Mouse (Mus musculus): ENCODE data around the gene 2810006K23Rik. TPM values are rescaled to one million over a fixed set of nuclear protein-coding genes. Genes with fewer than 3 reads are reported as not detected.
"Not testable (repeated sequence)": the region's sequence is repeated elsewhere in the genome, so short reads cannot be mapped to it uniquely, and the experiment has no call there.

The 2810006K23Rik gene
- polyA plus RNA-seq, 1 experiment from 2014 or later, result 27.7 TPM

- Histone ChIP-seq H3K9me3 (peaks cover 10% of the 10 kb centered on the region), H3K4me1 (replicated peaks) (no peaks in the 10 kb centered on the region), H3K27me3 (ENCODE audit: insufficient read depth, poor library complexity, severe bottlenecking) (no peaks in the 10 kb centered on the region), H3K27ac (no peak overlapping the region), H3K4me3 (no peak overlapping the region), H3K36me3 (peaks cover 99% of the 10 kb centered on the region)
- 92% methylated on average over 11 of the region's 11 CpGs for WGBS
- DNase-seq (ENCODE audit: low spot score), result no peak
These were observed 11.9 kb upstream of the 2810006K23Rik start for GRCm38 (mm10) chr5:124315941-124316340.

- no peaks in the 10 kb centered on the region for H3K4me1 ChIP-seq (replicated peaks)
- no peaks in the 10 kb centered on the region for H3K27me3 ChIP-seq (ENCODE audit: insufficient read depth, poor library complexity, severe bottlenecking)
- H3K36me3 ChIP-seq, result peaks cover 99% of the 10 kb centered on the region
- H3K27ac ChIP-seq, result no peak overlapping the region
- DNase-seq (ENCODE audit: low spot score), result no peak
- WGBS, result 92% methylated on average over 7 of the region's 7 CpGs
- peaks cover 2% of the 10 kb centered on the region for H3K9me3 ChIP-seq
- no peak overlapping the region for H3K4me3 ChIP-seq
These were observed 10.2 kb upstream of the 2810006K23Rik start for GRCm38 (mm10) chr5:124317648-124318047.

- no peaks in the 10 kb centered on the region for H3K9me3 ChIP-seq
- DNase-seq (ENCODE audit: low spot score), result no peak
- peaks cover 35% of the 10 kb centered on the region for H3K36me3 ChIP-seq
- peak overlapping the region; percentile 99 for H3K27ac ChIP-seq
- 5% methylated on average over 8 of the region's 8 CpGs for WGBS
- peaks cover 25% of the 10 kb centered on the region for H3K4me1 ChIP-seq (replicated peaks)
- H3K4me3 ChIP-seq, result peak overlapping the region; percentile 79
- no peaks in the 10 kb centered on the region for H3K27me3 ChIP-seq (ENCODE audit: insufficient read depth, poor library complexity, severe bottlenecking)
These were observed 1.1 kb upstream of the 2810006K23Rik start for GRCm38 (mm10) chr5:124326829-124327228.

GRCm38 (mm10) chr5:124330086-124330485, 2.2 kb downstream of the 2810006K23Rik start:
- Histone ChIP-seq H3K9me3 (no peaks in the 10 kb centered on the region), H3K4me1 (replicated peaks) (peaks cover 44% of the 10 kb centered on the region), H3K27ac (no peak overlapping the region), H3K36me3 (peaks cover 5% of the 10 kb centered on the region; the same call in 1 of the 2 replicates), H3K27me3 (ENCODE audit: insufficient read depth, poor library complexity, severe bottlenecking) (no peaks in the 10 kb centered on the region), H3K4me3 (no peak overlapping the region)
- no peak for DNase-seq (ENCODE audit: low spot score)
- WGBS, result 94% methylated on average over 6 of the region's 6 CpGs

GRCm38 (mm10) chr5:124334392-124334791, 6.5 kb downstream of the 2810006K23Rik start:
- H3K4me3 ChIP-seq, result no peak overlapping the region
- H3K36me3 ChIP-seq, result peaks cover 15% of the 10 kb centered on the region
- no peaks in the 10 kb centered on the region for H3K9me3 ChIP-seq
- H3K4me1 ChIP-seq (replicated peaks), result peaks cover 57% of the 10 kb centered on the region
- no peaks in the 10 kb centered on the region for H3K27me3 ChIP-seq (ENCODE audit: insufficient read depth, poor library complexity, severe bottlenecking)
- 34% methylated on average over 6 of the region's 6 CpGs for WGBS
- peak overlapping the region; percentile 87 for H3K27ac ChIP-seq
- DNase-seq (ENCODE audit: low spot score), result peak; percentile 70

GRCm38 (mm10) chr5:124337103-124337502, 9.2 kb downstream of the 2810006K23Rik start:
- 92% methylated on average over 9 of the region's 9 CpGs for WGBS
- Histone ChIP-seq H3K27me3 (ENCODE audit: insufficient read depth, poor library complexity, severe bottlenecking) (no peaks in the 10 kb centered on the region), H3K27ac (peak overlapping the region; percentile 76), H3K4me1 (replicated peaks) (peaks cover 58% of the 10 kb centered on the region), H3K36me3 (peaks cover 30% of the 10 kb centered on the region), H3K4me3 (no peak overlapping the region), H3K9me3 (no peaks in the 10 kb centered on the region)
- no peak for DNase-seq (ENCODE audit: low spot score)

- H3K27me3 ChIP-seq (ENCODE audit: insufficient read depth, poor library complexity, severe bottlenecking), result no peaks in the 10 kb centered on the region
- H3K9me3 ChIP-seq, result no peaks in the 10 kb centered on the region
- H3K4me3 ChIP-seq, result no peak overlapping the region
- H3K36me3 ChIP-seq, result peaks cover 30% of the 10 kb centered on the region
- H3K4me1 ChIP-seq (replicated peaks), result peaks cover 58% of the 10 kb centered on the region
- no peak for DNase-seq (ENCODE audit: low spot score)
- 73% methylated on average over 9 of the region's 9 CpGs for WGBS
- H3K27ac ChIP-seq, result peak overlapping the region; percentile 76
These were observed 10.0 kb downstream of the 2810006K23Rik start for GRCm38 (mm10) chr5:124337909-124338308.

GRCm38 (mm10) chr5:124338791-124339190, 10.9 kb downstream of the 2810006K23Rik start:
- Histone ChIP-seq H3K9me3 (no peaks in the 10 kb centered on the region), H3K4me3 (no peak overlapping the region), H3K4me1 (replicated peaks) (peaks cover 52% of the 10 kb centered on the region), H3K27me3 (ENCODE audit: insufficient read depth, poor library complexity, severe bottlenecking) (no peaks in the 10 kb centered on the region), H3K36me3 (peaks cover 33% of the 10 kb centered on the region), H3K27ac (peak overlapping the region; percentile 76)
- no peak for DNase-seq (ENCODE audit: low spot score)
- 91% methylated on average over 8 of the region's 8 CpGs for WGBS

- not testable (repeated sequence) for DNase-seq (ENCODE audit: low spot score); H3K27ac ChIP-seq; H3K9me3 ChIP-seq; H3K27me3 ChIP-seq (ENCODE audit: insufficient read depth, poor library complexity, severe bottlenecking); H3K4me3 ChIP-seq
- WGBS, result 71% methylated on average over 6 of the region's 6 CpGs
- Histone ChIP-seq H3K36me3 (peaks cover 59% of the 10 kb centered on the region), H3K4me1 (replicated peaks) (peaks cover 28% of the 10 kb centered on the region)
These were observed 14.0 kb downstream of the 2810006K23Rik start for GRCm38 (mm10) chr5:124341753-124342339.

- no peak for DNase-seq (ENCODE audit: low spot score)
- Histone ChIP-seq H3K4me1 (replicated peaks) (peaks cover 19% of the 10 kb centered on the region), H3K9me3 (no peaks in the 10 kb centered on the region), H3K27me3 (ENCODE audit: insufficient read depth, poor library complexity, severe bottlenecking) (no peaks in the 10 kb centered on the region), H3K4me3 (no peak overlapping the region), H3K36me3 (peaks cover 68% of the 10 kb centered on the region), H3K27ac (no peak overlapping the region)
- WGBS, result 86% methylated on average over 8 of the region's 8 CpGs
These were observed 15.0 kb downstream of the 2810006K23Rik start for GRCm38 (mm10) chr5:124342897-124343296.

- H3K9me3 ChIP-seq, result no peaks in the 10 kb centered on the region
- DNase-seq (ENCODE audit: low spot score), result no peak
- H3K27me3 ChIP-seq (ENCODE audit: insufficient read depth, poor library complexity, severe bottlenecking), result no peaks in the 10 kb centered on the region
- H3K36me3 ChIP-seq, result peaks cover 67% of the 10 kb centered on the region
- peaks cover 35% of the 10 kb centered on the region for H3K4me1 ChIP-seq (replicated peaks)
- H3K4me3 ChIP-seq, result 0 out of 2 replicates have a peak overlapping the region, but pooled peaks have one; percentile 99
- H3K27ac ChIP-seq, result peak overlapping the region; percentile 100
- 94% methylated on average over 17 of the region's 17 CpGs for WGBS
These were observed 21.3 kb downstream of the 2810006K23Rik start for GRCm38 (mm10) chr5:124349196-124349595.

GRCm38 (mm10) chr5:124350350-124350749, 22.5 kb downstream of the 2810006K23Rik start:
- peaks cover 57% of the 10 kb centered on the region for H3K36me3 ChIP-seq
- H3K27ac ChIP-seq, result peak overlapping the region; percentile 100
- no peaks in the 10 kb centered on the region for H3K27me3 ChIP-seq (ENCODE audit: insufficient read depth, poor library complexity, severe bottlenecking)
- no peaks in the 10 kb centered on the region for H3K9me3 ChIP-seq
- H3K4me3 ChIP-seq, result peak overlapping the region; percentile 99
- DNase-seq (ENCODE audit: low spot score), result no peak
- WGBS, result 90% methylated on average over 2 of the region's 2 CpGs
- H3K4me1 ChIP-seq (replicated peaks), result peaks cover 35% of the 10 kb centered on the region

- Histone ChIP-seq H3K36me3 (peaks cover 53% of the 10 kb centered on the region), H3K27ac (peak overlapping the region; percentile 100), H3K4me1 (replicated peaks) (peaks cover 39% of the 10 kb centered on the region), H3K4me3 (peak overlapping the region; percentile 99), H3K9me3 (no peaks in the 10 kb centered on the region), H3K27me3 (ENCODE audit: insufficient read depth, poor library complexity, severe bottlenecking) (no peaks in the 10 kb centered on the region)
- peak; percentile 82 for DNase-seq (ENCODE audit: low spot score)
- WGBS, result 28% methylated on average over 7 of the region's 7 CpGs
These were observed 23.2 kb downstream of the 2810006K23Rik start for GRCm38 (mm10) chr5:124351111-124351560.
